In the genomic region with DNA sequence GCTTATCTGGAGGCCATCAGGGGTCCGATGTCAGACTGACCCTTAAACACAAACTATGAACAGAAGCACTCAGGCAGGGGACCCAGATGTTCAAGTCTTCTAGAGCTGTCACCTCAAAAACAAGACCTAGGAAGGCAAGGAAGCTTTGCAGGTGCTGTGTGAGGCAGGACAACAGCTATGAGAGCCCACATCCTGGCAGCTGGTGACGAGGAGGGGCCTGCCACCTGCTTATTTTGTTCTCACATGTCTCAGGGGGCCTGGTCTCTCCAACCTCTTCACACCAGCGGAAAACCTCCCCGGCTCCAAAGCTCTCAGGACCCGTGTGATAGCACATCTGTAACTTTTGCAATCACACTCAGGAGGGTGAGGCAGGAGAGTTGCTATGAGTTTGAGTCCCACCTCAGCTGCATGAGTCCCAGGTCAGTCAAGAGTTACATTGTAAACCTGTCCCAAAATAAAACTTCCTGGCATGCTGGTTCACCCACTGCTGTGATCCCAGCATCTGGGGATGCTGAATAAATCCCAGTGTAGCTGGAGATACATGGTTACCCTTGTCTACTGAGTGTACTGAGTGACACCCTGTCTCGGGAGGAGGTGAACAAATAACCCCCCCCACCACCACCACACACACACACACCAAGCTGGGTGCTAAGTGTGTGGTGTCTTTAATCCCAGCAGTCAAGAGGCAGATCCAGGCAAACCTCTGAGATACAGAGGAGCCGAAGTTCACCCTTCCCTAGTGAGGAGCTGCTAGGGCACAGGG, we compare ENCODE assay signal across 12 mouse cellular contexts. TPM values are rescaled to one million over a fixed set of nuclear protein-coding genes. Genes with fewer than 3 reads are reported as not detected.
DNase-seq lines count a peak whose midpoint lies in the region; ATAC-seq and TF ChIP-seq lines count a peak whose summit lies in the region.
"Had no signal": no experiment of that assay in that cellular context is flagged by ENCODE, and none has a peak within 500 bp of the region (broad histone marks: within the 10 kb centered on the region; RNA-seq: fewer than 3 reads in every experiment).

No protein-coding gene starts in this region.

- TF ChIP-seq EP300 in heart, postnatal 0 days (IDR thresholded peaks at IDR 0.05; ENCODE audit: low read depth), result no peak

- H3K4me3 ChIP-seq in heart, postnatal 0 days (ENCODE audit: low read depth, low read length), result no peak overlapping the region
- H3K4me3 ChIP-seq: erythroblast, embryonic 14.5 days; midbrain, embryonic 15.5 days had no signal

- TF ChIP-seq CTCF in heart, postnatal 0 days (IDR thresholded peaks at IDR 0.05; ENCODE audit: low read depth), result no peak

- intact Hi-C loops in heart, postnatal 25 days (cut with DNase I), result loop anchor here (5.0 kb wide), 1 partner anchor 103 kb away; no protein-coding TSS in a partner anchor

- DNase-seq in heart, postnatal 0 days (ENCODE audit: low spot score), result no peak
- no peak for DNase-seq in heart, postnatal 25 days (ENCODE audit: low spot score)
- peak; percentile 79 to 85 for DNase-seq in CD8-positive naive resting alpha-beta T cell, adult 2 months (ENCODE audit: low read depth in 2 of 2, low spot score in 2 of 2)
- peak; percentile 61 to 81 for DNase-seq in natural killer cell, adult 2 months (ENCODE audit: low spot score in 2 of 2)
- peak; percentile 87 to 93 for DNase-seq in thymus, postnatal 10 days (ENCODE audit: low spot score in 2 of 2)
- DNase-seq in layer of hippocampus, postnatal 36 days, result no peak
- DNase-seq in cerebellum, postnatal 25 days, result no peak
- DNase-seq: kidney, adult 11 months; lung, postnatal 10 days had no signal

- ATAC-seq in heart, postnatal 0 days (ENCODE audit: insufficient read depth, low read depth), result no peak
- ATAC-seq in erythroblast, adult 5-6 weeks (replicated peaks; ENCODE audit: low FRiP score, poor library complexity, severe bottlenecking), result no peak
- ATAC-seq: midbrain, embryonic 15.5 days had no signal

- peaks cover 15% of the 10 kb centered on the region; the same call in 1 of the 2 replicates for H3K4me1 ChIP-seq in heart, postnatal 0 days (ENCODE audit: control insufficient read depth, insufficient read depth)

- H3K36me3 ChIP-seq in heart, postnatal 0 days (replicated peaks; ENCODE audit: control insufficient read depth, insufficient read depth, low read length), result no peaks in the 10 kb centered on the region

- H3K27me3 ChIP-seq in heart, postnatal 0 days (ENCODE audit: control insufficient read depth, insufficient read depth, low read length), result peaks cover 23% of the 10 kb centered on the region

- peak overlapping the region; percentile 54; the same call in 1 of the 2 replicates for H3K27ac ChIP-seq in heart, postnatal 0 days (ENCODE audit: low read depth)
- H3K27ac ChIP-seq: midbrain, embryonic 15.5 days had no signal

- 32% methylated on average over 7 of the region's 7 CpGs for WGBS in heart, postnatal 0 days

- H3K9ac ChIP-seq in heart, postnatal 0 days (replicated peaks; ENCODE audit: low read depth, low read length), result no peak overlapping the region
- H3K9ac ChIP-seq: midbrain, embryonic 15.5 days had no signal

- no peak overlapping the region for H3K4me2 ChIP-seq in heart, postnatal 0 days (ENCODE audit: low read depth, low read length)
- H3K4me2 ChIP-seq: midbrain, embryonic 15.5 days had no signal

- H3K9me3 ChIP-seq in heart, postnatal 0 days (replicated peaks; ENCODE audit: control insufficient read depth, low read length), result no peaks in the 10 kb centered on the region
- H3K9me3 ChIP-seq: midbrain, embryonic 15.5 days had no signal

RNA-seq across cellular contexts. Expression of gene Arl5c, which starts 4.6 kb away (rescaled TPM):
- 4.3 TPM in 1 of 2 replicates, not detected in the other for total RNA-seq in heart, postnatal 0 days (2014; rRNA removed; ENCODE audit: low replicate concordance)
- 2.9 TPM in 2 replicates for polyA plus RNA-seq in heart, postnatal 0 days (2015; fragmentation: Nextera tagmentation; extraction: Ambion mirVana)
- total RNA-seq in heart, postnatal 25 days (2021), result under 1 TPM; 0.57 to 0.92 TPM
- 1 to 10 TPM; 1.0 to 1.1 TPM for total RNA-seq in layer of hippocampus, postnatal 36 days (2021)
- 0.96 and 5.9 TPM in 2 replicates for total RNA-seq in erythroblast, adult 5-6 weeks (2015; ENCODE audit: low replicate concordance)
- total RNA-seq in erythroblast, adult 5-6 weeks (2017; ENCODE audit: low replicate concordance), result 1.5 and 2.6 TPM in 2 replicates
- polyA plus RNA-seq: erythroblast, embryonic 14.5 days had no signal

RNA-seq across cellular contexts. Expression of gene Plxdc1, which starts 14.3 kb away (rescaled TPM):
- total RNA-seq in heart, postnatal 0 days (2014; rRNA removed; ENCODE audit: low replicate concordance), result 0.39 and 2.6 TPM in 2 replicates
- 2.1 TPM in 2 replicates for polyA plus RNA-seq in heart, postnatal 0 days (2015; fragmentation: Nextera tagmentation; extraction: Ambion mirVana)
- total RNA-seq in heart, postnatal 25 days (2021), result 1 to 10 TPM; 5.4 to 6.0 TPM
- 10 to 100 TPM in 1 of 2 experiments, 1 to 10 TPM in 1; 8.2 to 10.0 TPM for total RNA-seq in layer of hippocampus, postnatal 36 days (2021)
- total RNA-seq in erythroblast, adult 5-6 weeks (2015; ENCODE audit: low replicate concordance), result 2.1 TPM in 1 of 2 replicates, not detected in the other
- total RNA-seq in erythroblast, adult 5-6 weeks (2017; ENCODE audit: low replicate concordance), result 1.0 and 1.8 TPM in 2 replicates

RNA-seq across cellular contexts. Expression of gene Cacnb1, which starts 22.3 kb away (rescaled TPM):
- total RNA-seq in heart, postnatal 0 days (2014; rRNA removed; ENCODE audit: low replicate concordance), result 5.5 and 6.2 TPM in 2 replicates
- polyA plus RNA-seq in heart, postnatal 0 days (2015; fragmentation: Nextera tagmentation; extraction: Ambion mirVana), result 4.8 and 5.2 TPM in 2 replicates
- total RNA-seq in heart, postnatal 25 days (2021), result 1 to 10 TPM; 6.0 to 6.8 TPM
- total RNA-seq in layer of hippocampus, postnatal 36 days (2021), result 100 to 1,000 TPM; 135 TPM
- total RNA-seq in erythroblast, adult 5-6 weeks (2015; ENCODE audit: low replicate concordance), result not detected in 2 replicates
- 0.34 TPM in 1 of 2 replicates, not detected in the other for total RNA-seq in erythroblast, adult 5-6 weeks (2017; ENCODE audit: low replicate concordance)

RNA-seq across cellular contexts. Expression of gene Rpl19, which starts 26.0 kb away (rescaled TPM):
- 604 and 622 TPM in 2 replicates for total RNA-seq in heart, postnatal 0 days (2014; rRNA removed; ENCODE audit: low replicate concordance)
- polyA plus RNA-seq in heart, postnatal 0 days (2015; fragmentation: Nextera tagmentation; extraction: Ambion mirVana), result 588 TPM in 2 replicates
- total RNA-seq in heart, postnatal 25 days (2021), result 100 to 1,000 TPM; 539 to 575 TPM
- total RNA-seq in layer of hippocampus, postnatal 36 days (2021), result 100 to 1,000 TPM; 586 to 604 TPM
- total RNA-seq in erythroblast, adult 5-6 weeks (2015; ENCODE audit: low replicate concordance), result 701 and 899 TPM in 2 replicates
- 332 and 357 TPM in 2 replicates for total RNA-seq in erythroblast, adult 5-6 weeks (2017; ENCODE audit: low replicate concordance)

RNA-seq across cellular contexts. Expression of gene Stac2, which starts 52.7 kb away (rescaled TPM):
- total RNA-seq in heart, postnatal 0 days (2014; rRNA removed; ENCODE audit: low replicate concordance), result 0.15 TPM in 1 of 2 replicates, not detected in the other
- 0.04 and 0.11 TPM in 2 replicates for polyA plus RNA-seq in heart, postnatal 0 days (2015; fragmentation: Nextera tagmentation; extraction: Ambion mirVana)
- under 1 TPM; 0.13 to 0.25 TPM for total RNA-seq in heart, postnatal 25 days (2021)
- 10 to 100 TPM; 46.5 to 56.2 TPM for total RNA-seq in layer of hippocampus, postnatal 36 days (2021)
- not detected in 2 replicates for total RNA-seq in erythroblast, adult 5-6 weeks (2015; ENCODE audit: low replicate concordance)
- total RNA-seq in erythroblast, adult 5-6 weeks (2017; ENCODE audit: low replicate concordance), result not detected in 2 replicates
- polyA plus RNA-seq: erythroblast, embryonic 14.5 days had no signal

Comparison
In these comparisons a context has a peak if more than half of its experiments do, and no peak if none do; other contexts are left out.
1. DNase-seq: peak in CD8-positive naive resting alpha-beta T cell, adult 2 months (2 of 2), natural killer cell, adult 2 months (2 of 2) and thymus, postnatal 10 days (2 of 2); none in heart, postnatal 0 days (single experiment), heart, postnatal 25 days (single experiment), layer of hippocampus, postnatal 36 days (0 of 2) and cerebellum, postnatal 25 days (0 of 2).
2. RNA of gene Cacnb1, which starts 22.3 kb away (total RNA-seq): 135 TPM in layer of hippocampus, postnatal 36 days; 6.0 to 6.8 TPM in heart, postnatal 25 days, 5.5 to 6.2 TPM in heart, postnatal 0 days and 0.34 TPM in erythroblast, adult 5-6 weeks; every median in the first group is over 10 times any median in the second.